Mouse (Mus musculus) liver, embryonic 12.5 days (tissue): ENCODE results near the gene Lsm3. TPM values are rescaled to one million over a fixed set of nuclear protein-coding genes. Genes with fewer than 3 reads are reported as not detected.
"Not testable (repeated sequence)": the region's sequence is repeated elsewhere in the genome, so short reads cannot be mapped to it uniquely, and the experiment has no call there.

ENCODE experiments used
- ATAC-seq: fragments of 200-750 bp; cut with Nextera tagmentation; 2 replicates; pipeline ENCODE4 v1.8.0; 2017; ENCODE audit warnings: moderate number of reproducible peaks, mild to moderate bottlenecking, moderate library complexity
- H3K27ac ChIP-seq: fragments of 300-500 bp; sonication (generic); 2 replicates; pipeline ENCODE4 v1.5.1; 2016; ENCODE audit warnings: mild to moderate bottlenecking
- H3K27me3 ChIP-seq: fragments of 300-500 bp; sonication (generic); replicated peaks from 2 replicates; pipeline ENCODE4 v1.6.1; 2016; ENCODE audit warnings: mild to moderate bottlenecking, moderate library complexity
- H3K36me3 ChIP-seq: fragments of 300-500 bp; sonication (generic); 2 replicates; pipeline ENCODE4 v1.6.1; 2016; ENCODE audit warnings: mild to moderate bottlenecking, moderate library complexity
- H3K4me1 ChIP-seq: fragments of 300-500 bp; sonication (generic); 2 replicates; pipeline ENCODE4 v1.6.1; 2016
- H3K4me2 ChIP-seq: fragments of 300-500 bp; sonication (generic); 2 replicates; pipeline ENCODE4 v1.6.1; 2016; ENCODE audit warnings: mild to moderate bottlenecking, moderate library complexity
- H3K4me3 ChIP-seq: fragments of 300-500 bp; sonication (generic); 2 replicates; pipeline ENCODE4 v1.5.1; 2016; ENCODE audit warnings: mild to moderate bottlenecking, moderate library complexity
- H3K9ac ChIP-seq: fragments of 300-500 bp; sonication (generic); 2 replicates; pipeline ENCODE4 v1.6.1; 2016; ENCODE audit warnings: mild to moderate bottlenecking, moderate library complexity
- H3K9me3 ChIP-seq: fragments of 300-500 bp; sonication (generic); replicated peaks from 2 replicates; pipeline ENCODE4 v1.6.1; 2016; ENCODE audit warnings: mild to moderate bottlenecking, moderate library complexity
- WGBS: fragments of 180-500 bp; shearing (Covaris S2); methylation state at CpG from one replicate; pipeline ENCODE4 v1.1.7; 2016; ENCODE audit not compliant: insufficient replicate concordance; 5-methylcytosine and 5-hydroxymethylcytosine counted together
- polyA plus RNA-seq: library from polyadenylated mRNA; unstranded; fragments of >200 nt; fragmentation: Nextera tagmentation; extraction: Ambion mirVana; gene quantifications from 2 replicates; pipeline ENCODE4 v1.2.1, GENCODE M21; 2016

Gene Lsm3
- 179 and 189 TPM in 2 replicates for polyA plus RNA-seq

- H3K27ac ChIP-seq: peak within 1 kb of the TSS; percentile 76
- peak within 1 kb of the TSS; percentile 89 for H3K9ac ChIP-seq
- 2% methylated on average over 80 of the region's 80 CpGs for WGBS
- H3K36me3 ChIP-seq: peaks cover 38% of the 10 kb centered on the region
- H3K4me2 ChIP-seq: peak within 1 kb of the TSS; percentile 85
- peak within 1 kb of the TSS; percentile 85 for H3K4me3 ChIP-seq
- no peaks in the 10 kb centered on the region for H3K27me3 ChIP-seq
- H3K9me3 ChIP-seq: no peaks in the 10 kb centered on the region
- peak; percentile 98 for ATAC-seq
- peaks cover 31% of the 10 kb centered on the region for H3K4me1 ChIP-seq
Observed at GRCm38 (mm10) chr6:91515545-91516449, at the start of gene Lsm3, which contains the start of gene Xpc. Lsm3 (plus strand) TSS chr6:91515928. Xpc (minus strand) TSS chr6:91515888.

GRCm38 (mm10) chr6:91467106-91467505, 48.6 kb upstream of the Lsm3 start:
- H3K27ac ChIP-seq: no peak overlapping the region
- WGBS: 69% methylated on average over 1 of the region's 1 CpGs
- peaks cover 15% of the 10 kb centered on the region for H3K4me1 ChIP-seq
- H3K9me3 ChIP-seq: no peaks in the 10 kb centered on the region
- H3K36me3 ChIP-seq: peaks cover 85% of the 10 kb centered on the region
- ATAC-seq: no peak
- no peak overlapping the region for H3K4me2 ChIP-seq
- H3K27me3 ChIP-seq: no peaks in the 10 kb centered on the region
- no peak overlapping the region for H3K4me3 ChIP-seq
- H3K9ac ChIP-seq: no peak overlapping the region

GRCm38 (mm10) chr6:91470712-91471111, 45.0 kb upstream of the Lsm3 start:
- H3K4me3 ChIP-seq: no peak overlapping the region
- H3K27ac ChIP-seq: no peak overlapping the region
- H3K4me2 ChIP-seq: no peak overlapping the region
- H3K36me3 ChIP-seq: peaks cover 53% of the 10 kb centered on the region
- H3K27me3 ChIP-seq: no peaks in the 10 kb centered on the region
- ATAC-seq: no peak
- no peak overlapping the region for H3K9ac ChIP-seq
- H3K9me3 ChIP-seq: no peaks in the 10 kb centered on the region
- peaks cover 36% of the 10 kb centered on the region for H3K4me1 ChIP-seq
- 83% methylated on average over 2 of the region's 2 CpGs for WGBS

GRCm38 (mm10) chr6:91471427-91471826, 44.3 kb upstream of the Lsm3 start:
- WGBS: 81% methylated on average over 3 of the region's 3 CpGs
- peak overlapping the region; percentile 85 for H3K4me3 ChIP-seq

GRCm38 (mm10) chr6:91472319-91472718, 43.4 kb upstream of the Lsm3 start:
- ATAC-seq: no peak

More at GRCm38 (mm10) chr6:91471427-91471826, 44.3 kb upstream of the Lsm3 start:
- Histone ChIP-seq H3K9ac (peak overlapping the region; percentile 88), H3K4me2 (peak overlapping the region; percentile 92), H3K27ac (peak overlapping the region; percentile 83; the same call in 1 of the 2 replicates), H3K36me3 (peaks cover 47% of the 10 kb centered on the region), H3K4me1 (peaks cover 40% of the 10 kb centered on the region)
- not testable (repeated sequence) for H3K27me3 ChIP-seq, ATAC-seq, H3K9me3 ChIP-seq

GRCm38 (mm10) chr6:91472868-91473804, 42.6 kb upstream of the Lsm3 start, which contains the start of the genes Chchd4 and Tmem43:
Chchd4 (minus strand) TSS chr6:91473546.
Tmem43 (plus strand) TSS chr6:91473703.
- under 1% methylated on average over 74 of the region's 74 CpGs for WGBS
- H3K36me3 ChIP-seq: peaks cover 46% of the 10 kb centered on the region
- peak within 1 kb of the TSS; percentile 88 for H3K9ac ChIP-seq
- peak; percentile 98 for ATAC-seq
- H3K4me3 ChIP-seq: peak within 1 kb of the TSS; percentile 85
- peak within 1 kb of the TSS; percentile 83 for H3K27ac ChIP-seq
- H3K9me3 ChIP-seq: no peaks in the 10 kb centered on the region
- H3K4me1 ChIP-seq: peaks cover 42% of the 10 kb centered on the region
- H3K27me3 ChIP-seq: no peaks in the 10 kb centered on the region
- peak within 1 kb of the TSS; percentile 92 for H3K4me2 ChIP-seq

More at GRCm38 (mm10) chr6:91472319-91472718, 43.4 kb upstream of the Lsm3 start:
- no peaks in the 10 kb centered on the region for H3K9me3 ChIP-seq
- peak overlapping the region; percentile 85 for H3K4me3 ChIP-seq
- H3K9ac ChIP-seq: peak overlapping the region; percentile 88
- peaks cover 46% of the 10 kb centered on the region for H3K36me3 ChIP-seq
- H3K27ac ChIP-seq: peak overlapping the region; percentile 83
- peak overlapping the region; percentile 92 for H3K4me2 ChIP-seq
- 13% methylated on average over 6 of the region's 6 CpGs for WGBS
- no peaks in the 10 kb centered on the region for H3K27me3 ChIP-seq
- peaks cover 42% of the 10 kb centered on the region for H3K4me1 ChIP-seq

GRCm38 (mm10) chr6:91473805-91474440, 41.8 kb upstream of the Lsm3 start:
- Histone ChIP-seq H3K27me3 (no peaks in the 10 kb centered on the region), H3K9me3 (no peaks in the 10 kb centered on the region), H3K9ac (peak overlapping the region; percentile 84), H3K27ac (peak overlapping the region; percentile 70), H3K4me2 (peak overlapping the region; percentile 92), H3K4me3 (peak overlapping the region; percentile 85), H3K36me3 (peaks cover 46% of the 10 kb centered on the region), H3K4me1 (peaks cover 42% of the 10 kb centered on the region)
- WGBS: under 1% methylated on average over 27 of the region's 27 CpGs
- ATAC-seq: peak; percentile 25

- Histone ChIP-seq H3K9me3 (no peaks in the 10 kb centered on the region), H3K4me2 (peak overlapping the region; percentile 92), H3K4me1 (peaks cover 42% of the 10 kb centered on the region), H3K4me3 (peak overlapping the region; percentile 85), H3K27ac (0 out of 2 replicates have a peak overlapping the region, but pooled peaks have one; percentile 70), H3K9ac (peak overlapping the region; percentile 84), H3K36me3 (peaks cover 46% of the 10 kb centered on the region), H3K27me3 (no peaks in the 10 kb centered on the region)
- 65% methylated on average over 9 of the region's 9 CpGs for WGBS
- ATAC-seq: no peak
Observed at GRCm38 (mm10) chr6:91474441-91475190, 41.1 kb upstream of the Lsm3 start.

GRCm38 (mm10) chr6:91476541-91476940, 39.2 kb upstream of the Lsm3 start:
- 82% methylated on average over 2 of the region's 2 CpGs for WGBS
- Histone ChIP-seq H3K4me1 (peaks cover 33% of the 10 kb centered on the region), H3K27ac (no peak overlapping the region), H3K27me3 (no peaks in the 10 kb centered on the region), H3K9me3 (no peaks in the 10 kb centered on the region), H3K36me3 (peaks cover 52% of the 10 kb centered on the region), H3K4me3 (no peak overlapping the region), H3K4me2 (no peak overlapping the region), H3K9ac (no peak overlapping the region)
- no peak for ATAC-seq

GRCm38 (mm10) chr6:91483371-91483770, 32.4 kb upstream of the Lsm3 start:
- WGBS: 80% methylated on average over 2 of the region's 2 CpGs
- no peak overlapping the region for H3K9ac ChIP-seq
- no peaks in the 10 kb centered on the region for H3K4me1 ChIP-seq
- H3K4me3 ChIP-seq: no peak overlapping the region
- H3K27ac ChIP-seq: no peak overlapping the region
- peaks cover 99% of the 10 kb centered on the region for H3K36me3 ChIP-seq
- H3K27me3 ChIP-seq: no peaks in the 10 kb centered on the region
- ATAC-seq: no peak
- H3K4me2 ChIP-seq: no peak overlapping the region
- no peaks in the 10 kb centered on the region for H3K9me3 ChIP-seq
